Mouse (Mus musculus) layer of hippocampus, adult 11-12 months (tissue): Measurements from ENCODE around the gene Mas1.

Source experiments
- DNase-seq: peaks from one replicate; pipeline ENCODE4 v3.0.0; 2022; ENCODE audit warnings: low spot score

Mas1 gene

GRCm38 (mm10) chr17:12830351-12830750 lies 37.6 kb downstream of the Mas1 start:
- no peak for DNase-seq

DNA sequence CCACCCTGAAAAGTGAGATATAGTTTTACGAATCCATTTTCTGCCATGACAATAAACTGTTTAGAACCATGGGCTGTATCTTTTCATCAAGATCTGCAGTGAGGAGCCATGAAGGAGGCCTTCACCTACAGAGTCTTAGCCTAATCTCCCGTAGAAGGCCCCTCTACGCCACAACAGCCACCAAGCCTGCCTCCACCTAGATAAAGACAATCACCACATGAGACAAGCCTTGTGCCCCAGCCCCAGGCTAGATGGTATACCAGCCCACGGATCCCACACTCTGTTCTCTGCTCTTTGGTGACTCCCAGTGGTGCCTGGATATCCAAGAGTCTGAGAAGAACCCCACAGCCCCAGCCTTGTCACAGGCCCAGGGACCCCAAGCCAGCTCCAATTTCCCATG lies 52.1 kb downstream of the Mas1 start:
- no peak for DNase-seq

DNA sequence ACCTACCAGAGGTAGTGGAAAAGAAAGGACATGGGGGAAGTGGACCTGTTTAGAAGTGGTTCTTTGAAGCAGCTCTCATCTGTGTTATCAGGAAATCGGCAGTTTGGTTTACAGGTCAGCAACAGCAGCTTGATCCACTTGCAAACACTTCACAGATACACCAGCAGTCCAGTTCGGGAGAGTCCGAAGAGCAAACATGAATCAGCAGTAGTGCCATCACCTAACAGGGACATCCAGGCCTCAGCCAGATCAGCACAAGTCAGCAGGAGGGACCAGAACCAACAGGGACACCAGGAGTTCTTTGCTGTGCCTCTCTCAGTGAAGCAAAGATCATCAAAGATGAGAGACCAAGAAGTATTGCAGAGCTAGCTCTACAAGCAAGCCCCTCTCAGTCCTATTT lies 53.4 kb downstream of the Mas1 start:
- no peak for DNase-seq

GRCm38 (mm10) chr17:12810973-12811303 lies 57.0 kb downstream of the Mas1 start:
- DNase-seq: no peak

GRCm38 (mm10) chr17:12810103-12810972 lies 57.6 kb downstream of the Mas1 start:
- DNase-seq: peak; percentile 75

GRCm38 (mm10) chr17:12808851-12809250 lies 59.1 kb downstream of the Mas1 start:
- DNase-seq: no peak

- no peak for DNase-seq
Observed at GRCm38 (mm10) chr17:12804584-12805445, 63.1 kb downstream of the Mas1 start.

- DNase-seq: no peak
Observed at GRCm38 (mm10) chr17:12801861-12802540, 65.9 kb downstream of the Mas1 start.

- DNase-seq: no peak
Observed at GRCm38 (mm10) chr17:12799368-12800275, 68.3 kb downstream of the Mas1 start.

DNA sequence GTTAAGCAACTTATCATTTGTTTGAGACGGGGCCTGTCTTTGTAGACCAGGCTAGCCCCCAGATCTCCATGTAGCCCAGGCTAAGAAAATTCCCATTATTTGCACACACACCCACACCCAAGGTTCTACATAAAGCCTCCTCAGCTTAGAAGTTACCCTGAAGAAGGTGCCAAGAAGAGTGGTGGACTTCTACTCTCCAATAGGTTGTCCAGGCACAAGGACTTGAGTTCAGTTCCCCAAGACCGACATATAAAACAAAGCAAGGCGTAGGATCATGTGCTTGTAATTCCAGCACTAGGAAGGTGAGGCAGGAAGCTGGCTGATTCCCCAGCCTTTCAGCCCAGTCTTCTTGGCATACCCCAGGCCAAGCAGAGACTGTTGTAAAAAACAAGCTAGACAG lies 69.4 kb downstream of the Mas1 start:
- DNase-seq: no peak

GRCm38 (mm10) chr17:12797427-12798029 lies 70.4 kb downstream of the Mas1 start:
- no peak for DNase-seq

DNA sequence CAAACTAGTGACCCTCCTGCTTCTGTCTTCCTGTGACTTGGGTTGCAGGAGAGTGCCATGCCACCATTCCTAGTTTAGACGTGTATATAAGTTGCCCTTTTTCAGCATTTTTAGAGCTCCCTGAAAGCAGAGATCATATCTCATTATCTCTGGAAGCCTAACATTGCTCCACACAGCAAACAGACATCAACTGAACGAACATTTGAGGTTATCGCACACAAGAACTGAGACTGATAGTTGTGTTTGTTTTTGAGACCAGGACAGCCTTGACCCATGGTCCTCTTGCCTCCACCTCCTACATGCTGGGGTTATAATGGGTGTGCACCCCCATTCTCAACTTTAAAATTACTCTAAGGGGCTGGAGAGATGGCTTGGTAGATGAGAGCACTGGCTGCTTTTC lies 71.3 kb downstream of the Mas1 start:
- DNase-seq: no peak

- DNase-seq: peak; percentile 28
Observed at GRCm38 (mm10) chr17:12793660-12794406, 74.1 kb downstream of the Mas1 start.

GRCm38 (mm10) chr17:12792422-12793206 lies 75.3 kb downstream of the Mas1 start:
- DNase-seq: no peak

DNA sequence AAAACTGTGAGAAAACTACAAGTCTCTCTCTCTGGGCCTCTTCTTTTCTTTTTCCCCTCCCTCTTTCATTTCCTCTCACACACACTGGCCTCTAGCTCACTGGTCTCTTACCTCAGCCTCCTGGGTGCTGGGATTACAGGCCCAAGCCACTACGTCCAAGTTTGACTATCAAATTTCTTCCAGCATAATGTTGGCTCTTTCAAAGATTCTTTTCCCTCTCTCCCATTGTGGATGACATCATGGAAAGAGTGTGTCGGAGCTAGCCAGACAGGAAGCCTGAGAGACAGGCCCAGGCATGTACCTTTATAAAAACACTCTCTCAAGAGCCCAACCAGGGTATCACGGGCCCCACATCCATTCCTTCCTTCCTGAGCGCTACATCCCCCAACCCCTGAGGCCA lies 76.5 kb downstream of the Mas1 start:
- no peak for DNase-seq

- no peak for DNase-seq
Observed at GRCm38 (mm10) chr17:12791079-12791406, 76.9 kb downstream of the Mas1 start.
